Mouse (Mus musculus) limb, embryonic 11.5 days (tissue): ENCODE measurements around the gene Tnni3k. TPM values are rescaled to one million over a fixed set of nuclear protein-coding genes. Genes with fewer than 3 reads are reported as not detected.

Experiments used
- ATAC-seq: fragments of 200-750 bp; cut with Nextera tagmentation; 2 replicates; pipeline ENCODE4 v1.8.0; 2017; ENCODE audit warnings: low read depth; ENCODE audit not compliant: insufficient number of reproducible peaks, low FRiP score, low TSS enrichment
- DNase-seq: peaks from one replicate; pipeline ENCODE4 v3.0.0-alpha.2; 2015; ENCODE audit warnings: low spot score
- H3K27ac ChIP-seq: fragments of 300-500 bp; sonication (generic); replicated peaks from 2 replicates; pipeline ENCODE4 v1.5.1; 2014; ENCODE audit warnings: low read depth, mild to moderate bottlenecking, low read length
- H3K27me3 ChIP-seq: fragments of 300-500 bp; sonication (generic); 2 replicates; pipeline ENCODE4 v1.6.1; 2014; ENCODE audit warnings: mild to moderate bottlenecking, low read length, mixed read lengths; ENCODE audit not compliant: control insufficient read depth, insufficient read depth
- H3K36me3 ChIP-seq: fragments of 300-500 bp; sonication (generic); 2 replicates; pipeline ENCODE4 v1.6.1; 2014; ENCODE audit warnings: mild to moderate bottlenecking, low read length, moderate library complexity, mixed read lengths; ENCODE audit not compliant: control insufficient read depth, insufficient read depth
- H3K4me1 ChIP-seq: fragments of 300-500 bp; sonication (generic); 2 replicates; pipeline ENCODE4 v1.6.1; 2014; ENCODE audit warnings: low read length, mixed read lengths; ENCODE audit not compliant: control insufficient read depth, insufficient read depth
- H3K4me2 ChIP-seq: fragments of 300-500 bp; sonication (generic); 2 replicates; pipeline ENCODE4 v1.6.1; 2014; ENCODE audit warnings: low read depth, mild to moderate bottlenecking, moderate library complexity; ENCODE audit not compliant: severe bottlenecking
- H3K4me3 ChIP-seq: fragments of 300-500 bp; sonication (generic); 2 replicates; pipeline ENCODE4 v1.5.1; 2014; ENCODE audit warnings: low read depth, low read length
- H3K9ac ChIP-seq: fragments of 300-500 bp; sonication (generic); 2 replicates; pipeline ENCODE4 v1.6.1; 2014; ENCODE audit warnings: mild to moderate bottlenecking, low read length
- H3K9me3 ChIP-seq: fragments of 300-500 bp; sonication (generic); 2 replicates; pipeline ENCODE4 v1.6.1; 2016; ENCODE audit warnings: low read length; ENCODE audit not compliant: control insufficient read depth
- WGBS: fragments of 180-500 bp; shearing (Covaris S2); extraction: QIAGEN DNeasy Blood & Tissue Kit; methylation state at CpG from one replicate; pipeline ENCODE4 v1.1.7; 2014; 5-methylcytosine and 5-hydroxymethylcytosine counted together
- polyA plus RNA-seq: library from polyadenylated mRNA; unstranded; fragments of >200 nt; fragmentation: Nextera tagmentation; extraction: Ambion mirVana; gene quantifications from 2 replicates; pipeline ENCODE4 v1.2.1, GENCODE M21; 2014

Gene Tnni3k
- polyA plus RNA-seq, 1 experiment from 2014 or later, result not detected

GRCm38 (mm10) chr3:154816231-154816630, 239.0 kb downstream of the Tnni3k start:
- H3K27me3 ChIP-seq, result no peaks in the 10 kb centered on the region
- H3K9me3 ChIP-seq, result no peaks in the 10 kb centered on the region
- WGBS, result 75% methylated on average over 3 of the region's 3 CpGs
- no peak overlapping the region for H3K4me3 ChIP-seq
- DNase-seq (no peak), ATAC-seq (no peak)
- no peak overlapping the region for H3K9ac ChIP-seq
- H3K27ac ChIP-seq, result no peak overlapping the region
- H3K4me2 ChIP-seq, result no peak overlapping the region
- H3K4me1 ChIP-seq, result peaks cover 7% of the 10 kb centered on the region; the same call in 1 of the 2 replicates
- H3K36me3 ChIP-seq, result no peaks in the 10 kb centered on the region

DNA sequence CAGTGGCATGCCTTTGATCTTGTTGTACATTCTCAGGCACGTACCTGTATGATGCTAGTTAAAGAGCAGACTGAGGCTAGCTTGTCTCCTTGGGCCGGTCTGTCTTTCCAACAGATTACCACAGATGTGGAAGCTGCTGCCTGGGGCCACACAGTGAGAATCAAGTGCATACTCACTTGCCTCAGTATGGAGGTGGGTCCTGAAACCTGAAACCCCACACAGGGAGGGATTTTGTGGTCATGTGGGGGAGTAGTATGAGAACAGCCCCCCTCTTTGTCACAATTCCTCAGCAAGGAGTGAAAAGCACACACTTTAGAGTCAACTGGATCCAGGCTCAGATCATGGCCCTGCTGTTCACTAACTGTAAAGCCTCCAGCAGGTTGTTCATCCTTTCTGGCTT, 239.6 kb downstream of the Tnni3k start:
- ATAC-seq, result peak; percentile 64
- DNase-seq, result peak; percentile 30
- Histone ChIP-seq H3K4me1 (peaks cover 7% of the 10 kb centered on the region; the same call in 1 of the 2 replicates), H3K36me3 (no peaks in the 10 kb centered on the region), H3K4me2 (no peak overlapping the region), H3K9ac (no peak overlapping the region), H3K27me3 (no peaks in the 10 kb centered on the region), H3K9me3 (no peaks in the 10 kb centered on the region), H3K27ac (no peak overlapping the region), H3K4me3 (no peak overlapping the region)
- WGBS, result 13% methylated on average over 2 of the region's 2 CpGs

DNA sequence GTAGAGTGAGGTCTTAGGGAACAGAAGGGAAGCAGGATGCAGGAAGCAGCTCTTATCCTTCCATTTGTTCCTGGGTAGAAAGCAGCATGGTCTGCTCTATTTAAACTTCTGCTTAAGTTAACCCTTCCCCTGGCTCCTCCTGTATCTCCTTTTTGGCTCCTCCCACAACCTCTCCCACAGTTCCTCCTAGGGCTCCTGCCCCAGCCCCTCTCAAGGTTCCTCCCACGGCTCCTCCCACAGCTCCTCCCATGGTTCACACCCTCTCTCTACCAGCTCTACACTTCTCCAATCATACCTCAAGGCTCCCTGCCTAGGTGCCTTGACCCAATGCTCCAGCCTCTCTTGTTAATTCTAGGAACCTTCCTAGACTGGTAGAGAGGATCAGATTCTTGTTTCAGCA, 242.3 kb downstream of the Tnni3k start:
- ATAC-seq (no peak), DNase-seq (no peak)
- Histone ChIP-seq H3K4me2 (no peak overlapping the region), H3K9ac (no peak overlapping the region), H3K27me3 (no peaks in the 10 kb centered on the region), H3K9me3 (no peaks in the 10 kb centered on the region), H3K36me3 (no peaks in the 10 kb centered on the region), H3K27ac (no peak overlapping the region), H3K4me3 (no peak overlapping the region), H3K4me1 (peaks cover 7% of the 10 kb centered on the region; the same call in 1 of the 2 replicates)
- 50% methylated on average over 1 of the region's 1 CpGs for WGBS

- DNase-seq, result no peak
- ATAC-seq, result no peak
- 68% methylated on average over 9 of the region's 9 CpGs for WGBS
These were observed 243.4 kb downstream of the Tnni3k start for GRCm38 (mm10) chr3:154811833-154812232.

DNA sequence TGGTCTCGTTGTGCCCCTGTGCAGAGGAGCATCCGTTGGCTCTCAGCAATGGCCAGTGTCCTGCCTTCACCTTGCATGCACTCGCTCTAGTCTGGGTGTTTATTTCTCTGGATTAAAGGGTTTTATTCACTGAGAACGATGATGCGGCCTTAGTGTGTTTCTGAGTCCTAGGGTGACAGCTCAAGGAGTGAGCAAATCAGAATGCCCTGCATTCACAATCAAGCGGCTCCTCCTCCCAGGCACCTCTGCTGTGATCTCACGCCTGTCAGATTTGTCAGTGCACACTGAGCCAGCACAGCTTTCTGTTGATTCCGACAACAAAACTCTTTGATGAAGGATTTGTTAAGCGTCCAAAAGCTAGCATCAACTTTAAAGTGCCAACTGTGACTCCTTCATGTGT, 243.9 kb downstream of the Tnni3k start:
- H3K4me2 ChIP-seq, result no peak overlapping the region
- WGBS, result 46% methylated on average over 9 of the region's 9 CpGs
- H3K27me3 ChIP-seq, result no peaks in the 10 kb centered on the region
- H3K4me3 ChIP-seq, result no peak overlapping the region
- ATAC-seq (no peak), DNase-seq (no peak)
- no peaks in the 10 kb centered on the region for H3K9me3 ChIP-seq
- H3K27ac ChIP-seq, result no peak overlapping the region
- H3K4me1 ChIP-seq, result peaks cover 7% of the 10 kb centered on the region; the same call in 1 of the 2 replicates
- H3K36me3 ChIP-seq, result no peaks in the 10 kb centered on the region
- H3K9ac ChIP-seq, result no peak overlapping the region

More at GRCm38 (mm10) chr3:154811833-154812232, 243.4 kb downstream of the Tnni3k start:
- Histone ChIP-seq H3K9me3 (no peaks in the 10 kb centered on the region), H3K9ac (no peak overlapping the region), H3K27ac (no peak overlapping the region), H3K4me3 (no peak overlapping the region), H3K36me3 (no peaks in the 10 kb centered on the region), H3K27me3 (no peaks in the 10 kb centered on the region), H3K4me1 (peaks cover 7% of the 10 kb centered on the region; the same call in 1 of the 2 replicates), H3K4me2 (no peak overlapping the region)

DNA sequence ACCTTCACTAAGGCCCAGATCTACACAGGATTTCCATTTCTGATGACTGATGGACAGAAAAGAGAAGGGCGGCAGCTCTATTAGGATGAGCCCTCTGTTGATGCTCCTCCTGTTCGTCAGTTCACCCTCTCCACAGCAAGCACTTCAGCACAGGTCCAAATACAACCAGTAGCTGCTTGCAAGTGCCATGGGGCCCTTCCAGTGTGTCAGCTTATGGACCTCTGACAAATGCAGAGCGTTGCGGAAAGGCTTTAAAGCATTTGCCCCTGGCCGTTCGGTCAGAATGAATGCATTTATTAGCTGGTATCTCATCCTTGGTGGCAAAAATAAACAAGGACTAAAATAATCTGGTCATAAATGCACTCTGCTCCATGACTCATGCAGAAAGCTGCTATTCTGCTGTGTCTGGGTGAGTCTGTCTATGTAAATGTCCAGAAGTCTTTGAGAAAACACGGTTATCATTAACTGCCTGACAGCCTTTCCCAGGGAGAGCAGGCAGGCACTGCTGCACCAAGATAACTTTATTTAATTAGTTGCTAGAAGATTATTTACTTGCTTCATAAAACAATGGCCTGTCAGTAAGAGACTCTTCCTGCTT, 244.8 kb downstream of the Tnni3k start:
- WGBS, result 80% methylated on average over 7 of the region's 7 CpGs

DNA sequence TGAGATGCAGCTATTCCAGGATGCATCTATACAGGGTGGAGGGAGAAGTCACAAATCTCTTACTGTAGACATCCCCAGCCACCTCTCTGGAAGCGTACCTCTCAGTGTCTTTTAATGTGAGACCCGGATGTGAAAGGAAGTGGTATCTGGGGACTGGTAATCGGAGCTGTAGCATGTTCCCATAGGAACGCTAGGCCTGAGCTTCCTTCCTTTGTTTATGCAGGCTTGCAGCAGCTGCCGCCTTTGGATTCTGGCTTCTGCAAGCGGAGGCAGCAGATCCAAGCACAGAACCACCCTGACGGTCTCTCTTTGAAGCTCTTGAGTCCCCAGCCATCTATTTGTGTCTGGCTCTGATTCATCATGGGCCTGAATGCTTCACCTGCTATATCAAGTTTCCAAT, 248.6 kb downstream of the Tnni3k start:
- Histone ChIP-seq H3K27ac (no peak overlapping the region), H3K4me3 (no peak overlapping the region), H3K9ac (no peak overlapping the region), H3K4me2 (no peak overlapping the region), H3K36me3 (no peaks in the 10 kb centered on the region), H3K9me3 (no peaks in the 10 kb centered on the region), H3K4me1 (no peaks in the 10 kb centered on the region), H3K27me3 (no peaks in the 10 kb centered on the region)
- 49% methylated on average over 7 of the region's 7 CpGs for WGBS
- DNase-seq (no peak), ATAC-seq (no peak; the same call in 1 of the 2 replicates)

More for the DNA sequence above, 244.8 kb downstream of the Tnni3k start:
- Histone ChIP-seq H3K4me3 (no peak overlapping the region), H3K9ac (no peak overlapping the region; the same call in 1 of the 2 replicates), H3K4me1 (peaks cover 3% of the 10 kb centered on the region; the same call in 1 of the 2 replicates), H3K27me3 (no peaks in the 10 kb centered on the region), H3K27ac (no peak overlapping the region), H3K9me3 (no peaks in the 10 kb centered on the region), H3K36me3 (no peaks in the 10 kb centered on the region), H3K4me2 (no peak overlapping the region)
- ATAC-seq (no peak), DNase-seq (no peak)

- H3K4me2 ChIP-seq, result no peak overlapping the region
- ATAC-seq (no peak), DNase-seq (no peak)
- WGBS, result 42% methylated on average over 8 of the region's 8 CpGs
- H3K36me3 ChIP-seq, result no peaks in the 10 kb centered on the region
- H3K9ac ChIP-seq, result no peak overlapping the region
- no peaks in the 10 kb centered on the region for H3K4me1 ChIP-seq
- H3K27ac ChIP-seq, result no peak overlapping the region
- no peaks in the 10 kb centered on the region for H3K9me3 ChIP-seq
- no peaks in the 10 kb centered on the region for H3K27me3 ChIP-seq
- H3K4me3 ChIP-seq, result no peak overlapping the region
These were observed 254.2 kb downstream of the Tnni3k start for GRCm38 (mm10) chr3:154800888-154801429.
